Mouse (Mus musculus) embryo, embryonic 11.5 days (tissue): ENCODE data around the gene Celf5.
A peak's percentile ranks its signal among the peaks of the same experiment; 100 is the strongest.

Experiments
- DNase-seq: peaks from one replicate; pipeline ENCODE4 v3.0.0-alpha.2; 2012; ENCODE audit warnings: low read depth, low spot score

The Celf5 gene

DNA sequence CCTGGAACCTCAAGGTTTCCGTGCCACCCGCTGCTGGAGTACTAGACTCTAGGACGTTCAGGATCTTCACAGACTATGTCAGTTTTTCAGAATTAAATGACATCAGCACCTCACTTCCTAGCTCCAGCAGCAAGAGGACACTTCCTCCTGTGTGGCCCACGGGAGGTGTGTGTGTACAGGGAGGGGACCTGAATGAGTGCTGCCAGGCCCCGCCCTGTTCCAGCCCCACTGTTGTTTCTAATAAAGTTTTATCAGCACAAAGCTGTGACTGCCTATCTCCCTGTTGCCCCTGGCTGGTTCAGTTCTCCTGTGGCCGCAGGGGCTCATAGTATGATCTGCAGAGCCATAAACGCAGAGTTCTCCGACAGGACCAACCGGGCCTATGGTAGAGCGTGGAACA lies 8.0 kb downstream of the Celf5 start:
- DNase-seq: no peak

DNA sequence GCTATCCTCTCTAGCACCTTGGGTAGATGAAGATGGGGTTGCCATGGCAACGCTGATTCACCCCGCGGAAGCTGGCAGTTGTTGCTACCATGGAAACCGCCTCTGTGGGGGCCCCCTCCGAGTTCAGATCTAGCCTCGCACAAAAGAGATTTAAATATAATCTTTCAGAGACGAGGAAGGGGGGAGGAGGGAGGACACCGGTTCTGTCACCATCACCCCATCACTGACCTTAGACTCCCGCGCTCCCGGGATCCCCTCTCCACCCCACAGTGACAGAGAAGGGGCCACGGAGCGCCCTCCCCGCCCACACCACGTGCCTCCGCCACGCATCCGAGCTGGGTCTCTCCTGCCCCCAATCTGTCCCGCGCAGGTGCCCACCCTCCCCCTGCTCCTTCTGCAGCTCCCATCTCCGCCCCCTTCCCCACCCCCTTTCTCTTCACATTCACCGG lies 9.5 kb downstream of the Celf5 start:
- peak; percentile 38 for DNase-seq

DNA sequence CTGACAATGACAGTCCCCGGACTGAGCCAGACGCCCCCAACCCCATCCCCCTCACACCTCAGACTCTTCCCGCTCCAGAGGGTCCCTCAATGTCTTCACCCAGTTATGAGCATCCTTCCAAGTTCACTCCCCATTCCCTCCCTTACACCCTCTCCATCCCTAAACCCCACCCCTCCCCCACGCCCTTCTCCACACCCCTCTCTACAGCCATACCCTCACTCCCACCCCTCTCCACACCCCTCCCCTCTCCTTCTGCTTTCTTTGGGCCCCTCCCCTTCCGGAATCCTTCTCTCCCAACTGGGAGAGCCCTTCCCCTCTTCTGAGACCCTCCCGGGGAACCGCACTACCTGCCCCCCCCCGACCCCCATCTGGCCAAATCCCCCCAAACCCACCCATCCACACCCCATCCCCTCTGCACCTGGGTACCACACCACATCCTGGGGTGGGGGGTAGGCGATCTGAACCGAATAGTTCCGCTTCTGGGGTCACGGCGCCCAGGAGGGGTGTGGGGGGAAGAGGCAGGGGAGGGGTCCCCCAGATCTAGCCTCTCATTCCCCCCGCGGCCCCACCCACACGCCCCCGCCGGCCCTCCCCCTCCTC lies 10.0 kb downstream of the Celf5 start:
- DNase-seq: no peak

DNA sequence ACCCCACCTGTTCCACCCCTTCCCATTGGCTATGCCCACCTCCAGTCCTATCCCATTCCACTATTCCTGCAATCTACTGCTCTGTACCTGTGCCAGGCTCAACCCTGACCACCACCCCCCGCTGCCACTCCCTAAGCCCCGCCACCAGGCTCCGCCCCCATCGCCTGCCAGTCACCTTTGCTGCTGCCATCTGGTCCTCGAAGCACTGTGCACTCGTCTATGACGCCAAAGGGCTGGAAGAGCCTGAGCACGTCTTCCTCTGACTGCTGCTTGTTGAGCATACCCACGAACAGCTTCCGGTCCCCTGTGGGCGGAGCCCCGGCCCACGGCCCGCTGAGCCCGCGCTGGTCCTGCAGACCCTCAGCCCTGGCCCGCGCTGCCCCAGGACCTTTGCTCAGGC lies 12.1 kb downstream of the Celf5 start:
- DNase-seq: no peak

DNA sequence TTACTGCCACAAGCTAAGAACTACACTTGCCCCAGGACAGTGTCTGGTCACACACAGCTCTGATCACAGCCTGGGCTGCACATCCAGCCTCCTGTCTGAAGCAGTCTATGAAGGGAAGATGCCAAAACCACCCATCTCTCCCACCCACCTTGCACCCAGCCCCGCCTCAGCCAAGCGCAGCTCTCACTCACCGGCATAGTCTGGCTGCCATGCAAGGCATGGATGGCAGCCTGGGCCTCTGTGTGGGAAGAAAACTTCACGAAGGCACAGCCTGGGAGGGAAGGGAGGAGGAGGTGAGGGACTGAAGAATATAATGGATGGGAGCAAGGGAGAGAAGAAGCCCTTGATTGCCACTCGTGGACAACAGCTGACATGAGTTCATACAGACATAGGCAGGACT lies 13.3 kb downstream of the Celf5 start:
- DNase-seq: no peak

DNA sequence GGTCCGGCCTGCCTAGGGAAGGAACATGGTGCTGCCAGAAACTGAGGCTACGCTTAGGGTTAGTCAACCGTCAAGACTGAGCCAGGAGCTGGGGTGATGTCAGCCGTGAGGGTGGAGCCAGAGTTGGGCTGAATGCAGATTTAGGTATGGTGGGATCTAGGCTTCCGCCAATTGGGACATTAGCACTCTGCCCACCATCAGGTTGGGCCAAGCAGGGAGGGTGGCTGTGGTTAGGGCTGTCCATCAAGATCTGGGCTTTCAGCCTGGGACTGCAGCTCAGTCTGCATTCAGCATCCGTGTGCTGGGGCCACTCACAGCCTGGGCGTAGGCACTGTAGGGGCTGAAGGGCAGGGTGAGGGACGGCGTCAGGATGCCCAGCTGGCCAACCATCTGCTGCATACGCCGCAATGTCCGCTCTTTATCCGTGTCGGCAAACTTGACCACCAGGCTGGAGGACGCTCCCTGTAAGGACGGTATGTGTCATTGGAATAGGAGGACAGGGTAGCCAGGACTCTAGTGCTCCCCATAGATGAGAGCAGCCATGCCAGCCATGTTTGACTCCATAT lies 14.8 kb downstream of the Celf5 start:
- no peak for DNase-seq

DNA sequence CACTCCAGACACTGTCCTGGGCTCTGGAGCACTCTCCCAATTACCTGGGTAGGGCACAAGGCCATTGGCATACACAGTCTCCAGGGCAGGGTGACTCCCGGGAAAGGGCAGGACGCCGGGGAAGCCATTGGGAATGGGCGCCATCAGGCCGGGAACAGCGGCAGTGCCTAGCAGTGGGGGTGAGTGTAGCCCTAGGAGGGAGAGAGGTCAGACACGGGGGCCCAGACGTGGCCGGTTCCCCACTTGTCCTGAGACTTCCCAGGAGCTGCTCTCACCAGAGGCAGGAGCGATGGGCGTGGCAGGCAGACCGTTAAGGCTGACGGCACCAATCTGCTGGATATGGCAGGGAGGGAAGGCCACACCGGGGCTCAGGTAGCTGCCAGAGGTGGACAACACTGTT lies 15.6 kb downstream of the Celf5 start:
- no peak for DNase-seq

DNA sequence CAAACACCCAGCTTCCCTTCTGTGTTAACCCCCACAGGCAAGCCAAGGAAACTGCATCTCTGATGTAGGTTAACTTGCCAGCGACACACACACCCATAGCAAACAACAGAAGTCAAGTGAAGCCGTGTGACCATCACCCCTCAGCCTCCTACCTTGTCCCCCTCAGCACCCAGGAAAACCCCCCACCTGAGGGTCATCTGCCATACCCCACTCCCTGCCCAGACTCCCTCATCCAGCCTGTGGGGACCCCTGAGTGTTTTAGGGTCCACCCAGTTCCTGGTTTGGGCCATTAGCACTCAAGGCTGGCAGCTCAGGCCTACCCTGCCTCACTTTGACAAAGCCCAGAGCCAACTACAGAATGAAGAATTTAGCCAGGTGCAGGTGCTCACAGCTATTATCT lies 16.4 kb downstream of the Celf5 start:
- no peak for DNase-seq

DNA sequence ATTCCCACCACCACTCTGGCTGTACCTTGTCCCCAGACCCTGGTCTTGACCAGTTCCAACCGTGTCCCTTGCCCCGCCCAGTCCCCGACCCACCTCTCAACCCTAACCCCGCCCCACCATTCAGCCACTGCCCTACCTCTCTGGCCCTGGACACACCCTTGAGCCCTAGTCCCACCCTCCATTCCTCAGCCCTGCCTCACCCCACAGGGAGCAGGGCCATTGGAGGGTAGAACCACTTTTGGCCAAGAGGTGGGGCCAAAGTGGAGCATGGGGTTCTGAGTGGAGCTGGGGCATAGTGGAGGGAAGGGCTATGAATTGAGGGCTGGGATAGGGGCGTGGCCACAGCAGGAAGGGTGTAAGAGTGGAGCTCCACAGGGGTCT lies 17.3 kb downstream of the Celf5 start:
- no peak for DNase-seq

DNA sequence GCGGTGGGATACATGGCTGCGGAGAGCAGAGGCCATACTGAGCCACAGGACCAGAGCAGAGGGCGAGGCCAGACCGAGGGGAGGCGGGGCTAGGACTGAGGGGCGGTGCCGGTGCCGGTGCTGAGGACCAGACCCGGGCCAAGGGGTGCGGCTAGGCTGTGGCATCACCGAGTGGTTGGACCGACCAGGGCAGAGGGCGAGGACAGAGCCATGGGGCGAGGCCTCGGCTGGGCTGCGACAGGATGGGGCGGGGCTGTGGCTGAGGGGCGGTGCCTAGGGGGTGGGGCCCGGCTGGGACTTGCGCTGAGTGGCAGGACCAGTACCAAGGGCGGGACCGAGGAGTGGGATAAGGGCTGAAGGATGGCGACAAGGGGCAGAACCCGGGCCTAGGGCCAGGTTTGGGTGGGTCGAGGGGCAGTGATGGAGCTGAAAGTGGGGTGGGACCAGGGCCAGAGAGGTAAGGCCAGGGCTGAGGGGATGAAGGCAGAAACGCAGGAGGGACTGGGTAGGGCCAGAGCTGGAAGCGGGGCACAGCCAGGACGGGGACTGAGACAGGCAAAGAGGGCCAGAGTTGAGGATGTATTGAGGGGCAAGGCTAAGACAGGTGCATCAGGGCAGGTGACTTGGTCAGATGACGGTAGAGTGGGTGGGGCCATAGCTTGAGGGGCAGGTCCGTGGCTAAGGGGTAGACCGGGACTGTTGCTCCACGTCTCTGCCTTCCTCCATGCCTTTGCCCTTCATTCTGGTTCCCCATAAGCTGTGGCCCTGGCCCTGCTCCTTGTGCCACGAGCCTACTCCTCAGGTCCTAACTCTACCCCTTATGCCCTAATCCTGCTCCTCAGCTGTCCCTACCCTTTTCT lies 17.9 kb downstream of the Celf5 start:
- no peak for DNase-seq

DNA sequence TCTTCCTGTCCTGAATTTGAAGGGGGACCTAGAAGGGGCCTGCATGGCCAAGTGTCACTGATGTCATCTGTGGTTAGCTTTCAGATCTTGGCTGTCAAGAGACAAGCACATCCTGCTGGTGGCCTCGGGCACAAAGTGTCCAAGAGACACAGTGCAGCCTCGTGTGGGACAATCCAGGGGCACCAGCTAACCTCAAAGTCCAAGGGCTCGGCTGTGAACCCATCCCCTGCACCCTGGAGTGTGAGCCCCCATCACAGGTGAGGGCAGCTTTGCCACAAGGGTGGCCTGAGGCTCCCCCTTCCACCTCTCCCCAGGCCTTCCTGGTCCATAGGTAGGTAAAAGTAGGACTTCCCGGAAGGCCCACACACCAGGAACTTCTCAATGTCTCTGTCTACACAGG lies 19.0 kb downstream of the Celf5 start:
- DNase-seq: no peak

DNA sequence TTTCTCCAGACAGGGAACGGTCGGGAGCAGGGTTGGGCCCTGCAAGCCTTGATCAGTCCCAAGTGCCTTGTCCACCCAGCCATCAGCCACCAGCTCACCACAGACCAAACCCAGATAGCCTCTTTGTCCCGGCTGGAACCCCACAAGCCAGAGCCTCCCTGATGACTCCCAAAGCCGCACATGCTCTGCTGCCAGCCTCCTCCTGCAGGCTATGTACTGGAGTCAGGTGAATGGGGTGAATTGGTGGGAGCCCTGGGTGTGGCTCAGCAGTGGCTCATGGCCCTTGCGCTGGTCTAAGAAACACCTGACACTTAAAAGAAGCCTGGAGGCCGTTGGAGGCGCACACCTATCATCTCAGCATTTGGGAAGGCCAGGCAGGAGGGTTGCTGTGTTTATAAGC lies 19.6 kb downstream of the Celf5 start:
- DNase-seq: no peak

DNA sequence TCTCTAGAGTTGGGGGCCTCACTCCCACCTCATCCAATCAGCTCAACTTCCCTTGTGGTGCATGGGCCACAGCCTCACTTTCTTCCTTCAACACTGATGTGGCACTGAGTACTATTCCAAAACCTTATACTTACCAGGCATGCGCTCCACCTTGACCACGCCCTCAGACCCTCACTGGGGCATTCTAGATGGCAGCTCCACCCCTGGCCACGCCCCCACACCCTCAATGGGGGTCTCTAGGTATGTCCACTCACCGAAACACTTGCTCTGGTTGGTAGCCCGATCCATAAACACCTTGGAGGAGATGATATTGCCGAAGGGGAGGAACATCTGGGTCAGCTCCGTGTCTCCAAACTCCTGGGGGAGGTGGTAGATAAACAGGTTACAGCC lies 20.1 kb downstream of the Celf5 start:
- DNase-seq: no peak

DNA sequence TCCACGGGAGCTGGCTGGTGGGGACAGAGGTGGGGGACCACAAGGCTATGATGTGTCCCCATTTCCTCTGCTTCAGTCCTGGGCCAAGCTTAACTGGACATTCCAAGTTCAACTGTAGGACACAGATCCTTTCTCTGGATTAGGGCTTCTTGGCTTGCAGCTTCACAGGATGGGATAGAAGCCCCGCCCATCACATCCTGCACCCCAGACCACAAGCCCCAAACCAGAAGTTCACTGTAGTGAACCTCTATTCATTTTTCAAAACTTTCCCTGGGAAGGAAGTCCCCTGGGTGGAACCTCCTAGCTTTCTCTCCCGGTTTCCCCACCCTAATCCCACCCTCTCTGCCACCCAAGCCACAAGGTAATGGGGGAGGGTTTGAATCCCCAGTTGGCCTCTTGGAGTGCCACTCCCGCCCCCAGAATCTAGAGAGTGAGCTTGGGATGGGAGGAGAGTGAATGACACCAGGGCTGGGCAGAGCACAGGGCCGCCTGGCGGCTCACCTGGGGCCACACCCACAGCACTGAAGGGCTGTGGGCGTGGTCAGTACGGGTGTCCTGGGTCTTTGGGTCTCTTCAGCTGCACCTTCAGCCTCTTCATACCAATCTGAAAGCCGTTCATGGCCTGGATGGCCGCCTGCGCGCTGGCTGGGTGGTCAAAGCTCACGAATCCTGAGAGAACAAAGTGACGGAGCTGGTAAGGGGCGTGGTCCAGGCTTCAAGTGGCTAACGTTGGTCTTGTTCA lies 20.7 kb downstream of the Celf5 start:
- DNase-seq: no peak

DNA sequence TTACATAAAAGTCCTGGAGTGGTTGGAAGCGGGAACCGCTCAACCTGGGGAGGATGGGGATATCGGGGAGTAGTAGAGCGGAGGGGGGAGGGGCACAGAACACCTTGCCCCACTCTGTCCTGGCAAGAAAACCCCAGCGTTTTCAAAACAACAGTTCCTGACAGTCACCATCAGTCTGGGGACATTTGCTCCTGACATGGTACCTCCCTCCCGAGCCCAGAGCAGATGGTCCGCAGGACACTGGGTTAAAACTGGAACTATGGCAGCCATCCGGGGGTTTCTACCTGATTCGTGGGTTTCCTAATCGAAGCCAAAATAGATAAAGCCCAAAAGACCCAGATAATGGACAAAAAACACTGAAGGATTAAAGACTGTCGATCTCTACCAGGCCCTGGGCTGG lies 21.6 kb downstream of the Celf5 start:
- DNase-seq: no peak

DNA sequence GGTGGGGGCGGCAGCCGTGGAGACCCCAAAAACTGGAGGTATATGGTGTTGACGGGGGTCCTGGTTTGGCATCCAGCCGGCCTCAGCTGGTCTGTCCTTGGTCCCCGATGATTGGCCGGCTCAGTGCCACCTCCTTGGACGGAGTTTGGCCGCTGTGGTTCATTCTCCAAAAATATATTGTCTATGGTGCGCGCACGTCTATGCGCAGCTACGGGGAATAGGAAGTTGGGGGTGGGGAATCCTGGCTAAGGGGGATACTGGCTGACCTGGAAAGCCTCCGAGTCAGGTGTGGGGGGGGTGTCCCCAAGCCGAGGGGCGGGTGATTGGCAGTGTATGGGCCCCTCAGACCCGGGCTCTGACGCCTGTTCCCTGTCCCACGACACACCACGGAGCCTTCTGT lies 22.0 kb downstream of the Celf5 start:
- DNase-seq: no peak

DNA sequence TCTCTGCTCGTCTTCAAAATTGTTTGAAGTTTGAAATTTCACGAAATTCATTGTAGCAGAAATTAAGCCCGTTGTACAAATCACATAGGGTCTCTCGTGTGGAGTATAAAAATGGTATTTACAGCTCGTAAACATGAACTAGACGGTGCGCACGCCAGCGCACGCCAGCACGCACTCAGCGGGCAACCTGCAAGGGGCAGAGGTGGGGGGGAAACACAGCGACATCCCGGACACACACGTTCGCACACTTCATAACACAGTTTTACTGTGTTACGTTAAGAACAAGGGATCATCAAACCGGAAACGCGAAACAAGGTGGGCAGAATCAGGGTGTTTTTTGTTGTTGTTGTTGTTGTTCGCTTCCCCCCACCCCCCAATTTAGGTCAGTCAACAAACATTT lies 23.1 kb downstream of the Celf5 start:
- no peak for DNase-seq

DNA sequence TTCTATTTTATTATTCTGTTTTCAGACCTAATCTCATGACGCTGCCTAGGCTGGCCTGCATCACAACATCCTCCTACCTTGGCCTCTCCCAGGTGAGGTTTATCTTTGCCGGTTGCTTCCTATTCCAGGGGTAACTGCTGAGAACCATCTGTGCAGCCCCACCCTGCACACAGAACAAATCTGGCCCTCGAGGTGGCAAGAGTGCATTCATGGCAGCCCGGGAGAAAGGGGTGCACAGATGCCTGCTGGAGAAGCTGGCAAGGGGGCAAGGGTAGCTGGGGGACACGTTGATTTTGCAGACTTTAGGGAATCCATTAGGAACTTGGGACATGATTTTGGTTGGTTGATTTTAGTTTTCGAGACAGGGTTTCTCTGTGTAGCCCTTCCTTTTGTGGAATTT lies 24.2 kb downstream of the Celf5 start:
- DNase-seq: no peak

DNA sequence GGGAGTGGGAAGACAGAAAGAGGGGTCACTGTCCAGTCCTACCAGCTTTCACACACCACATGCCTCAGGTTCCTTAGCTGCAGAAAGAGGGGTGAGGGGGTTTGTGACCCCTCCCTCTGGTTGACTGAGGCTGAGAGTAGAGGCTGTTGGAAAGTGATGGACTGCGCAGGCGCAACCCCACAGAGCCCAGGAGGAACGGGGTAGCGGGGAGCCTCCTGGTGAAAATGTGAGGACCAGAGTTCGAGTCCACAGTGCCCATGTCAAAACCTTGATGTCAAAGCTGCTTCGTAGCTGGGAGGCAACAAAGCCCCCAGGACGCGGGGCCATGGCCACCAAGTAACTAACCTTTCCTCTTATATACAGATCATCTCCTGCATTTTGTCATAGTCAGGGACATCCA lies 24.9 kb downstream of the Celf5 start:
- DNase-seq: no peak

DNA sequence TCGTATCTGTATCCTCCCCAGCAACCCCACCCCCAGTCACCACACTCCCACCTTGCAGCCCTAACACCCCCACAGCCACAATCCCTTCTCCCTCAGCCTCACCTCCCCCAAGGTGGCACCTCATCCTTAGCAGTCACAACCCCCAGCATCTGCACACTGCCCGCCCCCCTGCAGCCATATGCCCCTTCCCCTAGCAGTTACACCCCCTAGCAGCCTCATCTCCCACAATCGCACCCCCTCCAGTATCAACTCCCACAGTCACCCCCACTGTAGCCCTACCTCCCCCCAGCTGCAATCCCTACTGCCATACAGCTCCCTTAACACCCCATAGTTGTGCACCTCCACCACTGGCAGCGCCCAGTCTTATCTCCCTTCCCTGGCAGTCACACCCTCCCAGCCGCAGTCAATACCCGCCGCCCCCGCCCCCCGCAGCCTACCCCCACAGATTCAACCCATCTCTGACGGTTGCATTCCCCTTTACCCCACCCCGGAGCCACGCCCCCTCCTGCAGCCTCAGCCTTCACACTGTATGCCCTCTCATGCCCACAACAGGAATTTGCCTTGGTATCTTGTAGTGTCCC lies 25.4 kb downstream of the Celf5 start:
- no peak for DNase-seq

DNA sequence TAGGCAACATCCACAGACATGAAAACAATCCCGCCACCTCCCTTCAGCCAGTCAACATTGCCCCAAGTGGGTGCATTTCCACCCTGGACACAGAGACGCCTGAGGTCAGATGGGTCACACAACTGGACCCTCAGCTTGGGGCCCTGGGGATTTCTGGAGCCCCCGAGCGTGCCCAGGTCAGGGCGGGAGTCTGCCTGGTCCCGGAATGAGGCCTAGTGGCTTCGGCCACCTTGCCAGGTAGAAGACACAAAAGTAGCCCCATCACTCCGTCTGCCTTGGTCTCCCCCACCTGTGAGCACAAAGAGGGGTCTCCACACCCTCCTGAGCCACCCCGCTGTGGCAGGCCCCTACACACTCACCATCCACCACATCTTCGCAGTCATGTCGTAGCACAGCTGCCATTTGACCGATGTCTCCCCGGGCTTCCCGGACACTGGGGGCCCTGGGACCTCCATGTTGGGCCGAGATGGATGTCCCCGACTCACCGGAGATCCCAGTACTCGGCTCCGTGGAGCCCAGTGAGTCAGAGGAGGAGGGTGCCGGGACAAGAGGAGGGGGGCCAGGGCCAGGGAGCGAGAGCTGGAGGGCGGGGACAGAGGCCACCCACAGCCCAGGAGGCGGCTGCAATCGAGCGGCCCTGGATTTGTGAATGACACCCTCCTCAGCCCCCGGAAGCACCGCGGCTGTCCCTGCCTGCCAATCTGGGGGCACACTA lies 27.2 kb downstream of the Celf5 start, which contains the start of gene Nfic:
Nfic (minus strand) TSS at position 455 of the 715 bp plus-strand sequence.
- DNase-seq: no peak
